Mouse (Mus musculus): Measurements from ENCODE around the gene Slx4ip. TPM values are rescaled to one million over a fixed set of nuclear protein-coding genes. Genes with fewer than 3 reads are reported as not detected.

The Slx4ip gene
- total RNA-seq, 2 experiments from 2014 or later: 7.4 to 7.6 TPM

- DNase-seq (ENCODE audit: low spot score in 2 of 2): no peak
Measured at GRCm38 (mm10) chr2:136946297-136946696, 55.3 kb downstream of the Slx4ip start.

GRCm38 (mm10) chr2:136947500-136947899, 56.5 kb downstream of the Slx4ip start:
- no peak for DNase-seq (ENCODE audit: low spot score in 2 of 2)

- no peak for DNase-seq (ENCODE audit: low spot score in 2 of 2)
Measured at GRCm38 (mm10) chr2:136947937-136948336, 56.9 kb downstream of the Slx4ip start.

DNA sequence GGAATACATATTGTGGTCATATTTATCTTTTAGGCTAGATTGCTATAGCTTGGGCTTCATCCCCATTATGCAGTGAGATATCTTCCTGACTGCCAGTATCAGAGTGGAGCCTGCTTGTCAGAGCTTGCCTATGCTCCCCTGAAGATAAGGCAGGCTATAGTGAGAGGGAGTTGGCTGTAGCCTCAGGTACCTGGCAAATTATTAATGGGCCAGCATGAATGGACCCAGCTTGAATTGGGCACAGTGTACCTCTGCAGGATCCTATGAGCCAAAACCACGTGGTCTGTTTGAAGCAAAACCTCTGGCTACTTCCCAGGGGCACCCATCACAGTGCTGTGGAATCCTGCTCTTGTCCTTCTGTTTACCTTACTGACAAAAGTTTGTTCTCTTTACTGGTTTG, 61.2 kb downstream of the Slx4ip start:
- DNase-seq (ENCODE audit: low spot score in 2 of 2): no peak

DNA sequence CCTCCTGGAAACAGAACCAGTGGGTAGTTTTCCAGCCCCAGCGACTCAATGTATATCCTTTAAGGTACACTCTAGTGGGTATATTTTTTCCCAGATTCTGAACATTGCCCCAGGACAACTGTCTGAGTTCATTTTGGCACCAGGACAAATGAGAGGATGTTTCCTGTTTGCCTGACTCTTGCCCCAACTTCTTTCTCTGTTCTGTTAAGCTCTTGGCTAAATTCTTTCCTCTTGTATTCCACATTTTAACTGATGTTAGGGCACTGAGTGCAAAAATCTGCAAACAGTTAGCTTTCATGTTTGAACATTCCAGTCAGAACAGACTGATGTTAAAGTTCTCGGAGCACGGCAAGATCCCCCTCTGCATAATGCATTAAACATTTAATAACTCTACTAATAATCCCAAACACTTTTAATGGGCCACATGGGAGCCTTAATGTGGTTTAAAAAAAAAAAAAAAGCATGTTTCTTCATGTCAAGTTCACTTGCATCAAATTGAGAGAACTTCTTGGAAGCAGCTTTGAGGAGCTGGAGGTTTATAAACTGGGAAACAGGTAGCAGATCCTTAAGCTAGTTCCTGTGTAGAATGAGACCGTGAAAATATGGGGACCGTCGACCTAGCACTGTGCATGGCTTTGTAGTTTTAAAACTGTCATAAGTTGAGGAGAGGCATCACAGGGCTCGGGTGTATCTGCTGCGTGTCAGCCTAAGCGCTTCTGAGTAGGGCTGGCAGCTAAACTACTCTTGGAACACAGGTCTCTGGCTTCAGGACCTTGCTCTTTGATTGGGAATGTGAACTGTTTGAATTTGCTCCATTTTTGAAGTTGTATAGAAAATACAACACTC, 64.9 kb downstream of the Slx4ip start:
- DNase-seq (ENCODE audit: low spot score in 2 of 2): no peak

DNA sequence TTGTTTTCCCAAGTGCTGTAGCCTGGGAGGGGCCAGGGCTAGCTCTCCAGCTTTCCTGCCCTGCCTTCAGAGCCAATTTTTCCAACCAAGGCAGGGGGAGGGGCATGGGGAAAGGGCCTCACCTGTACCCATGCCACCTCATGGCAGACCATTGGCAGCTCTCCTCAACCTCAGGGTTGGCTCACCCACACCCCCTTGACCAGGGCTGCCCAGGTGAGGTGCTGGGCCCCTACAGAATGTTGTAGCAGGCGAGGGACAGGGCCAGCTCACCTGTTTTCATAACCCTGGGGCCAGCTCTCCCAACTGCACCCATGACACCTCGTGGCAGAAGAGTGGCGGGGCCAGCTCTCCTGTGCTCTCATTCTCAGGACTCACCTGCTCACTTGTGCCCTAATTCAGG, 67.7 kb downstream of the Slx4ip start:
- no peak for DNase-seq (ENCODE audit: low spot score in 2 of 2)

DNA sequence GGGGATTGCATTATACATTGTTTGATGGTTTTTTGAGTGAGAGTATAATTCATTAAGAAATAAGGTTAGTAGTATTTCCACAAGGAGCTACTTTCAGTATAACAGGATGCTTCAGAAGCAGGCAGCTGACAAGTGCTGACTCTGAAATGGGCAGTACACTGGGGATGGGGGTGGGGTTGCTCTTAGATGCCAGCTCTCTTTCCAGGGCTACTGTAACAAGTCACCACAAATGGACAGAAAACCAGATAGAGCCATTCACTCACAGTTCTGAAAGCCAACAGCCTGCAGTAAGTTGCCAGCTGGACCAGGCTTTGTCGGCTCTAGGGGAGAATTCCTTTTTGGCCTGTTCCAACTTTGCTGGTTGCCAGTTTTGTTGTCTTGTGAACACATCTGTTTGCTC, 84.8 kb downstream of the Slx4ip start:
- DNase-seq (ENCODE audit: low spot score in 2 of 2): no peak

GRCm38 (mm10) chr2:136979056-136979772, 88.2 kb downstream of the Slx4ip start:
- no peak for DNase-seq (ENCODE audit: low spot score in 2 of 2)

- DNase-seq (ENCODE audit: low spot score in 2 of 2): no peak
Measured at GRCm38 (mm10) chr2:136981062-136981879, 90.3 kb downstream of the Slx4ip start.

GRCm38 (mm10) chr2:136983959-136984358, 92.9 kb downstream of the Slx4ip start:
- DNase-seq (ENCODE audit: low spot score in 2 of 2): no peak

GRCm38 (mm10) chr2:136985998-136986730, 95.1 kb downstream of the Slx4ip start:
- DNase-seq (ENCODE audit: low spot score in 2 of 2): no peak

- no peak for DNase-seq (ENCODE audit: low spot score in 2 of 2)
Measured at GRCm38 (mm10) chr2:136993116-136993515, 102.1 kb downstream of the Slx4ip start.

- no peak for DNase-seq (ENCODE audit: low spot score in 2 of 2)
Measured at GRCm38 (mm10) chr2:136997104-136997503, 106.1 kb downstream of the Slx4ip start.

- no peak for DNase-seq (ENCODE audit: low spot score in 2 of 2)
Measured at GRCm38 (mm10) chr2:137002031-137002430, 111.0 kb downstream of the Slx4ip start.

GRCm38 (mm10) chr2:137006656-137007055, 115.6 kb downstream of the Slx4ip start:
- no peak for DNase-seq (ENCODE audit: low spot score in 2 of 2)

- DNase-seq (ENCODE audit: low spot score in 2 of 2): no peak
Measured at GRCm38 (mm10) chr2:137011980-137012379, 121.0 kb downstream of the Slx4ip start.

- DNase-seq (ENCODE audit: low spot score in 2 of 2): no peak
Measured at GRCm38 (mm10) chr2:137013151-137013550, 122.1 kb downstream of the Slx4ip start.

- DNase-seq (ENCODE audit: low spot score in 2 of 2): no peak
Measured at GRCm38 (mm10) chr2:137013811-137014350, 122.9 kb downstream of the Slx4ip start.

DNA sequence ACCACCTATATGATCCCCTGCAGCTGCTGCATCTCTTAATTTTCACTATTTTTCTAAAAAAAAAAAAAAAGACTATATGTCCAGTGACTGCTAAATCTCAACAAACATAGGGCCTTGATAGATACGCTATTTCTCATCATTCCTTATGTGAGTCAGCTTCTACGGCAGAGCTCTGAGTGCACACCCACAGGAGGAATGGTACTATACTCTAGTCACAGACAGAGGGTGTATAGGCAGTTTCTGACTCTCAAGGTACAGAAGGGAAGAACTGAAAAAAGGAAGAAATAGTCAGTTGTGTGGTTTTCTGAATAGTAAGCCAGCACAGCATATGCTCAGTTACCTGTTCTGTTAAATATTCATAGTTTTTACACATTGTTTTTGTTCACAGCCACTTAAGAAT, 123.4 kb downstream of the Slx4ip start:
- no peak for DNase-seq (ENCODE audit: low spot score in 2 of 2)

- DNase-seq (ENCODE audit: low spot score in 2 of 2): no peak
Measured at GRCm38 (mm10) chr2:137044122-137044521, 153.1 kb downstream of the Slx4ip start.

- no peak for DNase-seq (ENCODE audit: low spot score in 2 of 2)
Measured at GRCm38 (mm10) chr2:137049367-137049766, 158.3 kb downstream of the Slx4ip start.

All from adrenal gland, postnatal 4 days (tissue).